Mouse (Mus musculus) 3134 (cell line): ENCODE measurements around the gene Cwc15.
"Not testable (repeated sequence)": the region's sequence is repeated elsewhere in the genome, so short reads cannot be mapped to it uniquely, and the experiment has no call there.

ENCODE experiments used
- DNase-seq: peaks from one replicate; pipeline ENCODE4 v3.0.0-alpha.2; 2011; ENCODE audit warnings: low spot score; ENCODE audit not compliant: insufficient read length; ENCODE audit errors: extremely low read depth

Cwc15 gene

DNA sequence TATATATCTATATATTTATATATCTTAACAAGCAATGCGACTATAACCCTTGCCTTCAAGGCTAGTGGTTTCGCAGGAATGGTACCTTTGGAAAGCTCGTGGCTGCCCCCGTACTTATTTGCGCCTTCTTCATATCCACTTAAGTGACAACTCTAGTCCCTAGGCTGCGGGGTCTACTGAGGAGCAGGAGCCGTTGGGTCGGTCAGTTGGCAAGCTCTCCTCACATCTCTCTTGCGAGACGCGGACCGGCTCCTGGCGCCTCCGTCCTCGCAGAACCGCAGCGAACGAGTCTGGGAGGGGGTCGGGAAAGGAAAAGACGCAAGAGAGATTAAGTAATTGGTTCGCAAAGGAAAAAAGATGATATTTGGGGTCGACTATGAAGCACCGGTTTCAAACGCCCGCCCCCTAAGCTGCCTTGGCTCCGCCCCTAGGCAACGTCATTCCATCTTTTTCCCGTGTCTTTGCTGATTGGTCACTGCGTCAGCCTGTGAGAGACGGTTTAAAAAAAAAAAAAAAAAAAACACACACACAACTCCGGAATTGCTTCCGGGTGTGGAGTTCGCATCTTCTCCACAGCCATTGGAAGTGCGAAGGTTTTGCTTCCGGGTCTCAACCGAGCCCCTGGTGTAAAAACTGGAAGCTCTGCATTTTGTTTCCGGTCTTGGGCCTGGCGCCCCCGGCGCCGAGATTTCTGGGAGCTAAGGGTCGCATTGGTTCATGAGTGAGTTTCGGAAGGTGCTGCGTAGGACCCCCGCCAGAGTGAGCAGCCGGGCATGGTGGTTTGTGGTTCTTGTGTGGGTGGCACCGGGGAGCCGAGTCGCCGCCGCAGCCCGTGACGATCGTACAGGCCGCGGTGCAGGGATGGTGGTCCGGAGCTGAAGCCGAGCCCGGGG is at the start of gene Cwc15, which contains the start of gene Kdm4d:
Gene Cwc15, plus strand, starts transcription at position 595 of the 893 bp plus-strand sequence.
Gene Kdm4d, minus strand, starts transcription at position 460 of the 893 bp plus-strand sequence.
- peak; percentile 85 for DNase-seq

DNA sequence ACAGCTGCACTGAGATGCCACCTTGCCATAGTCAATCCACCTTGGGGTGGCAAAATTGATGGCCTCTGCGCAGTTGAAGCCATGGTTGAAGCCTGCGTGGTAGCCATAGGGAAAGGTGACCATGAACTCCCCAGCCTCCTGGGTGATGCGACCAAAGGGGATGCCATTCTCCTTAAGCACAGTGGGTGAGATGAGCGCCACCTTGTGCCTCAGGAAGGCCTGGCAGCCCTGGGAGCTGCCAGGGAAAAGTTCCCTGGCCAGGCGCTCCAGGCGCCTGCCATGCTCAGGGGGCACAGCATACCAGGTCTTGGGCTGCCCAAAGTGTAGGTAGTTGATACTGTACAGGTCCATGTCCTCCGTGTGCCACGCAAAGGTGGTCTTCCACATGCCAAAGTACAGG is 49.3 kb upstream of the Cwc15 start:
- DNase-seq: not testable (repeated sequence)

DNA sequence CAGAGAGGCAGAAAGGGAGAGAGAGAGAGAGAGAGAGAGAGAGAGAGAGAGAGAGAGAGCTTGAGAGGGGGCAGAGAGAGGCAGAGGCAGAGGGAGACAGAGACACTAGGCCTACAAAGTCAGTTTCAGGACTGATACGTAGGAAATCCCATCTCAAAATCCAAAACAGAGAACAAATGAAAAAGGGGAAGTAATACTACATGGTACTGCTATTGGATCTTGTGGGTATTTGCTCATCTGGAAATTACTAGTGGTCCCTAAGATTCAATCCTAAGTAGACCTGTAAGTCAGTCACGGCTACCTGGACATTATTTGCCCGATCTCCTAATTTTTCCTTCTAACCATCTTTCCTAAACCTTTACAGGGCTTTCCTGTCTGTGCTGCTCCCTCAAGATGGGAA is 44.1 kb upstream of the Cwc15 start:
- no peak for DNase-seq

DNA sequence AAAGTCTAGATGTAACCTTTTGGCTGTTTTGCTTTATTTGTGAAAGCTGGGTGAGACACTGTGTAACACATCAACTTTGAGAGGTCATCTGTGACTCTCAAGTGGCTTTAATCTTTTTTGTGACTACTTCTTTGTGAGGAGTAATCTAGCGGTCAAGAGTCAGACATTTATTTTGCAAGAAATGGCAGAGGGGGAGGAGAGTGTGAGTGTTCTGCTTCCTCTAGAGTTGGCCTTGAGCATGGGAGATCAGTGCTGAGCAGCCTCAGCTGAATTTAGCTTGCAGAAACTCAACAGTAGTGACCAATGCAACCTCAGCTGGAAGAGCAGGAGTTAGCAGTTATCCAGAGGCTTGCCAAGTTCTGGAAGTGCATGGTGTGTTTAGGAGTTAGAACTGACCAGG is 37.9 kb upstream of the Cwc15 start:
- not testable (repeated sequence) for DNase-seq

DNA sequence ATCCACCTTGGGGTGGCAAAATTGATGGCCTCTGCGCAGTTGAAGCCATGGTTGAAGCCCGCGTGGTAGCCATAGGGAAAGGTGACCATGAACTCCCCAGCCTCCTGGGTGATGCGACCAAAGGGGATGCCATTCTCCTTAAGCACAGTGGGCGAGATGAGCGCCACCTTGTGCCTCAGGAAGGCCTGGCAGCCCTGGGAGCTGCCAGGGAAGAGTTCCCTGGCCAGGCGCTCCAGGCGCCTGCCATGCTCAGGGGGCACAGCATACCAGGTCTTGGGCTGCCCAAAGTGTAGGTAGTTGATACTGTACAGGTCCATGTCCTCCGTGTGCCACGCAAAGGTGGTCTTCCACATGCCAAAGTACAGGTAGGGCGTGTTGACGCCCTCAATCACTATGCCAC is 36.7 kb upstream of the Cwc15 start:
- DNase-seq: not testable (repeated sequence)

DNA sequence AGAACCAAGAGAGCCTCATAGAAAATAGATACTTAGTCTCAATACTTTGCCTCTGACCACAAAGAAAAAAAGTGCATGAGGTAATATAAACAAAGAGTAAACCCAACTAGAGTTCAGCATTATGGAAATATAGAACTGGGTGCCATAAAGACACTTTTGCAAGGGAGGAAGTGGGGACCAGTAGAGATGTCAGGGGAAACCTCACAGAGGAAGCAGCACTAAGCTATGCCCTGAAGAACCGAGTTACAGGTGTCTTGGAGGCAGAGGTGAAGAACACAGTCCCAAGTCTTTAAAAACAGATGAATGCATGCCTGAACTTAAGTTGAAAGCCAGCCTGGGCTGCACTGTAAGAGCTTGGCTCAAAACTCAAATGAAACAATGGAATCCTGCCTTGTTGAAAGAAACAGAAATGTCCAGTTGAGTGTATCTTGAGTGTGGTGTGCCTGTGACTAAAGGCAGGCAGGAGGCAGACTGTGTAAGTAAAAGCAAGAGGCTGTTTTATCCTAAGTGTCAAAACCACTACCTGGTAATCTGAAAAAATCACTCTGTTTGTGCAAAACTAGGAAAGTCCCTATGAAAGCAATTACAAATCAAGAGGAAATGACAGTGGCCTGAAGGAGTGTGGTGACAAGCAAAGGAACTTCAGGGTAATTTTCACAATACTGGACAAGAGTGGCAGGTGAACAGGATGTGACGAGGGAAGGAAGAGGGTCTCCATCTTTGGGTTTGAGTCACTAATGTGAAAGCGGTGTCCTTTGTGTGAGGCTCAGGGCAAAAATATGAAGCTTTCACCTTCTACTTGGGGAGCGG is 1.3 kb upstream of the Cwc15 start:
- DNase-seq: no peak

DNA sequence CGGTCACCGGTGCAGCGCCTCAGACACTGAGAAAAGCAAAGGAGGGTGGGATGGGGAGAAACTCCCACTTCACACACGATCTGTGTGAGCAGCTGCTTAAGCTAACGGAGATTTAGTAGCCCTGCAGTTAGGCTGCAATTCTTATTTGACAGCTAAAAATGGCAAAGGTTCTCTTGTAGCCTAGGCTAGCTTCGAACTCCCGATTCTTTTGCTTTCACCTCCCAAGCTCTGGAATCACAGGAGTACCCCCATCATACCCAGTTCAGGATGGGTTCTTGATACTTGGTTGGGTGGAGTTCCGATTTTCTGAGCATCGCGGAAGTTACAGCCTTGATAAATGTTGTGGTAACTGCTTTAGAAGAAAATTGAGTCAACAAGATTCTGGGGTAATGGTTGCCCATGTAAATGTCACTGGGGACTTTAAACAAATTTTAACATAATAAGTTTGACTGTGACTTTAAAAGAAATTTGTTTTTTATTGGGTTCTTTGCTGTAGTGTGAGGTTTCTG is 553 bp downstream of the Cwc15 start:
- DNase-seq: no peak

DNA sequence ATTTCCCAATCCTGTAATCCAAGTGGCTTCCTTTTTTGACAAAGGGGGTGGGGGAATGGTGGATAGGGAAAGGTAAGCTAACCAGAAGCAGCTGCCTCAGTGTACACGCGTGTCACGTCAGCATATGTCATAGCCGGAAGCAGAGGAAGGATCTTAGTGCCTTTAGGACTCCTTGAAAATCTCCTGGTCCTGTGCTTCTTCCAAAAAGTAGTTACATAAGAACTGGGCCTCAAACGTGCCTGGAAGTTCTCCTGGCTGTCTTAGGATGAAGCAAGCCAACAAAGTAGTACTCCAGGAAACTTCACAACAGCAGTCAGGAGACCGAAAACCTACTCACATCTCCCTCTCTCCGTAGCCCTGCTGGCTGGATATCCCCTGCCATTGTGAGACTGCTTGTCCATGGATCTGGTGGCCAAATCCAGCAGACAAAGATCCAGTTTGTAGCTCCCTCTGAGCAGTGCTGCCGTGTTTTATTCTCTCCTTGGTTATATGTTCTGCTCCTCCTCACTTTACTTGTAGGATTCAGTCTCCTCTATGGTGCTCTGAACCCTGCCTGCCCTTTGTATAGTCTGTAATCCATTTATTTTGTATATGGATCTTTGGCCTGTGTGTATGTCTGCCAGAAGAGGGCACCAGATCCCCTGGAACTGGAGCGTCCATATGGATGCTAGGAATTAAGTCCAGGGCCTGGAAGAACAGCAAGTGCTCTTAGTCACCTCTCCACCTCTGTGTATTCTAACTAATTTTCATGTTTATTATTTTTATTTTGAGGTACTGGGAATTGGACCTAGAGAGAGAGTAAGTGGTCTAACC is 12.4 kb downstream of the Cwc15 start:
- DNase-seq: no peak

DNA sequence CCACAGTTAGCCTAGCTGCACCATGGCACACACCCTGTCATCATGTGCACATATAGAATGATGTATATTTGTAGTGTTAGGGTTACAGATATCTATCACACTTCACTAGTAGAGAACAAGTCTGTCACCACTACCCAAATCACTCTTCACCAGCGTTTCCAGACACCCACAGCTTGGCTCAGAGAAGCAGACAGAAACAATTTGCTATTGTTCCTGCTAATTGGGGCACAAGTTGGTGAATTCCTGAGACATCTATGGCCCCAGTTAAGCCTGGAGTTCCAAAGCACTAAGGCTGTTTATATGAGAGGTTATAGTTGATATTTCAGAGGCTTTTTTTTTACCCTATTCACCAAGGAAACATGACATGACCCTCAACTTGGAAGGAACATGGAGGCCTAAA is 16.9 kb downstream of the Cwc15 start:
- no peak for DNase-seq

DNA sequence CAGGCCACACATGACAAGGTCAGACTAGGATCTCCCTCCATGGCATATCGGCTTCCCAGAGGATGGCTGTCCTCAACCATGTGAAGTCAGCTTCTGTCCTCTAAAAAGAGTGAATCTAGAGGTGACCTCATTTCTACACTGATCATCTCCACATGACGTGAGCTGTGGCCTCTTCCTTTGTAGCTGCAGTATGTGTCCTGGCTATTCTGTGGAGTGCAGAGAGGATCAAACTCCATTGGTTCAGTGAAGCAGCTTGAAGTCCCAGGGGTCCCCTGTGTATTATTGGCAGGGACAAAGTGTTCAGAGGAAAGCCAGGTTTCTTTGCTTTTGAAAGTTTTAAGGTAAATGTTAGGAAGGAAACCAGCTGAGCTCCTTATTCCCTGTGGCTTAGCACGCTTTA is 17.7 kb downstream of the Cwc15 start:
- DNase-seq: no peak

DNA sequence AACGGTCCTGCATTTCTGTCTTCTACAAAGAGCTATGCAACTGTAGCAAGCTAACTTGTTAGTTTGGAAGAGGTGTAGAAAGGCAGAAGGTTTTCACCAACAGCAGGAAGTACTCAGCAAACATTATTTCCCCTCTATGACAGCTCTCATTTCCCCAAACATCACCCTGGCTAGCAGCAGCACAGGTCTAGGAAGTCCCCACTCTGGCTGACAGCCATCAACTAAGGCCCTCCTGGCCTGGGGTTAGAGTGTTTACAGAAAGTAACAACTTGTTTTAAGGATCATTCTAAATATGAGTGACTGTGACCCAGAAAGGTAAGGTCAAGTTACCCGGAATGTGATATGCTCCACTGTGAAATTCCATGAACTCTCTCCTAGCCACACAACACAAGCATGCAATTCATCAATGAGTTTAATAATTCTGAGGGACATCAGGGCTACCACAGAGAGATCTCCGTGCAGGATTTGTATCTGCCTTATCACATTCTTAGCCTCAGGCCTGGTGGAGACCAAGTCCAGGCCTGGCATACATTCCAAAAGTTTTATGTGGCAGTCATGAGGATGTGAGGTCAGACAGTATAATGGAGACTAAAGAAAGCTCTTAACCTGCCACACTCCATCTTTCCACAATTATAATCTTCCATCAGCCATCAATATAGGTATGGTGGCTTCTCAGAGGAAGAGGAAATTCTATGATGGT is 20.7 kb downstream of the Cwc15 start:
- no peak for DNase-seq

DNA sequence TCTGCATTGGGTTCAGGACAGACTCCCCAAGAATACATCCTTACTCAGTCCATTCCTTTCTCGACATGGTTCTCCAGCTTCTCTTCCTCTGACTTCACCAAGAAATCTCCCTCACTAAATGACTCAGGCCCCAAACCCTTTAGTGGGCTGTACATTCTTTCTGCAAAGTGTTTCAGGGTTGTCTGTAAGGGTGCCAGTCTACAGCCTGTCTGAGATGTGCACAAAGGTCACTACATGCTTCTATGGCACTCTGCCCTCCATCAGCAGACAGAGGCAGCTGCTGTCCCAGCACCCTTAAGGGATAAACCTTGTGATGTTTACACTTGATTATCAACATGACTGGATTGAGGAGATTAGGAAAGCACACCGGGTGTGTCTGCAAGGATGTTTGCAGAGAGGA is 21.3 kb downstream of the Cwc15 start:
- no peak for DNase-seq

DNA sequence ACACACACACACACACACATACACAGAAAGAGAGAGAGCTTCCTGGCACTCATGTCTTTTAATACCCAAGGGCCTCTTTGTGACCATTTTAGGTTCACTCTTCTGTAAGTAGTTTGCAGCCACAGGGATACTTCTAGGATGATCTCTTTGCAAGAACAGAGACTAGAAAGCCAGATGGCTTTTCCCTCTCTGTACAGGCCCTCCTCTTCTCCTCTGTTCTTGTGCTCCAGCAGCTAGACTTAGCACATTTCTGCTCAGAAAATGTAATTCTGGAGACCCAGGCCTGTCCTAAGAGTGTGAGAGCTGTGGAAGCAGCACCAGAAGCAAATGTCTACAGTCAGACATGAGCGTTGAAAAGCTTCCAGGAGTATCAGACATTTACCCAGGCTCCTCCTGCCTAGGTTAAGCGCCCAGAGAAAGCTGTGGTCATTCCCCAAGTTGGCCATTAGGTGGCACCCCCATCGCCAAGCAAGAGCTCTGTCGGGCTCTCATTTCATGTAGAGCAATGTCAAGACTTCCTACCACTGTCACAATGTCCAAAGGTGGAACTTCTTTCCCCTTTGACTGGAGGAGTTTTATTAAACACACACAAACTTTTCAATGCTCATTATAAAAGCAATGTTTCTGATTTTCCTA is 23.1 kb downstream of the Cwc15 start:
- DNase-seq: no peak

DNA sequence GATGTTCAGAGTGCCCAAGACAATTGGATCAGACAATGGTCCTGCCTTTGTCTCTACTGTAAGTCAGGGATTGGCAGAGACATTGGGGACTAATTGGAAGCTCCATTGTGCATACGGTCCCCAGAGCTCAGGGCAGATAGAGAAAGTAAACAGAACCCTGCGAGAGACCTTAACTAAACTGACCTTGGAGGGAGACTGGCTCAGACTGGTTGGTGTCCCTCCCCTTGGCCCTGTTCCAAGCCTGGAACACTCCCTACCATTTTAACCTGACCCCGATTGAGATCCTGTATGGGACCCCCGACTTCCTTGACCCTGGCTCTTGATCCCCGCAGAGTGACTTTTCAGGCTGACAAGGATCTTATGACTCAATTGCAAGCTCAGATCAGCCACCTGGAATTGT is 29.6 kb downstream of the Cwc15 start:
- no peak for DNase-seq

DNA sequence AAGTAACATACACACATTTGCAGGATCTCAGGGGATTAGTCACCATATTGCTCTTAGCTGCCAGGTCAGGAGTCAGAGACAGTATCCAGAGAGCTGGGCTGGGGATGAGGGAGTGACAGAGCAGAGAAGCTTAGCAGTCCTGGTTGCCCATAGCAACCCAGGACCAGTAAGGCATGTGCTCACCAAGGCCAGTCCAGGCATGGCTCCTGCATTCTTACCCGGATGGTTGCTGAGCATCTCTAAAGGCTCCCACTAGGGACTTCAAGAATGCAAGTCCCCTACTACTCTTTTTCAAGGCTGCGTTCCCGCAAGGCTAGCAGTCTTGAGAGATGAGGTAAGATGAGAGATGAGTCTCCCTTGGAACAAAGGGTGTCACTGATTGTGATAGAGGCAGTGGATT is 31.9 kb downstream of the Cwc15 start:
- no peak for DNase-seq

DNA sequence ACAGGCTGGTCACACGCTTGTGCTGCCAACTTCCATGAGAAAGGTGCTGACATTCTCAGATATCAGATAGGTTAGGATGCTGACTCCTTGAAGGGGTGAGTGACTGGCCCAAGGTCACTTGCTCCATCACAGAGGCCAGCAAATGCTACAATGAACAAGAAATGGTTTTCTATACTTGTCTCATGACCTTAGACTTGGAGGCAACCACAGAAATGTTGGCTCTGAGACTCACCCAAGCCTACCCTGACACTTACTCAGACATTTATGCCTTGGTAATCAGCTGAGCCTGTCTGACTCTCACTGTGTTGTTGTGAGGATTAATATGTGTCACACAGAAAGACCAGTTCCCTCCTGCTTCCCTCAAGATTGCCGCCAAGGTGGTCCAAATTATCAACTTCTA is 33.2 kb downstream of the Cwc15 start:
- DNase-seq: no peak

DNA sequence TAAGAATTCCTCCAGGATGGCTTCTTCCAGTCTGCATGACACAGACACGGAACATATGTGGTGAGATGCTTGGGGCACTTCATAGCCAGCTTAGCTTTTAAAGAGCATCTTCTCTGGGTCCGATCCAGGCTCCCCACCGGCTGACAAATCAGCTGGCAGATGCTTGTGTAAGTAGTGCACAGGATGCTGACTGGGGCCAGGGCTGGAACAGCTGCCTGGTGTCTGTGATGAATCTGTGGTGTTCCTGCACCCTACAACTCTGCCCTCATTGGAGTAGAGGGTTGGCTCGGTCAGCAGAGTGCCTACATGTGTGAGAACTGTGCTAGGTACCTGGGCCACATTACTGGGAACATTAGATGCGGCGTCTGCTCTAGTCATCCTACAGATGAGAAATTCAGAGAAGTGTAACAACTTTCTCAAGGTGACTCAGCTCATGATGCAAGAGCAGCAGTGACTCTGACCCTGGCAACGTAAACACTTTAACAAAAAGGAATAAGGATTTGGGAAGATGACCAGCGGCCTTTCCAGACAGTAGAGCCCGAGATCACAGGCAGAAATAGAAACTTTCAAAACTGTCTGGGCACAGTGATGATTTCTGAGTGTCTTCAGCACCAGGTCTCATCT is 34.5 kb downstream of the Cwc15 start:
- DNase-seq: peak; percentile 41

DNA sequence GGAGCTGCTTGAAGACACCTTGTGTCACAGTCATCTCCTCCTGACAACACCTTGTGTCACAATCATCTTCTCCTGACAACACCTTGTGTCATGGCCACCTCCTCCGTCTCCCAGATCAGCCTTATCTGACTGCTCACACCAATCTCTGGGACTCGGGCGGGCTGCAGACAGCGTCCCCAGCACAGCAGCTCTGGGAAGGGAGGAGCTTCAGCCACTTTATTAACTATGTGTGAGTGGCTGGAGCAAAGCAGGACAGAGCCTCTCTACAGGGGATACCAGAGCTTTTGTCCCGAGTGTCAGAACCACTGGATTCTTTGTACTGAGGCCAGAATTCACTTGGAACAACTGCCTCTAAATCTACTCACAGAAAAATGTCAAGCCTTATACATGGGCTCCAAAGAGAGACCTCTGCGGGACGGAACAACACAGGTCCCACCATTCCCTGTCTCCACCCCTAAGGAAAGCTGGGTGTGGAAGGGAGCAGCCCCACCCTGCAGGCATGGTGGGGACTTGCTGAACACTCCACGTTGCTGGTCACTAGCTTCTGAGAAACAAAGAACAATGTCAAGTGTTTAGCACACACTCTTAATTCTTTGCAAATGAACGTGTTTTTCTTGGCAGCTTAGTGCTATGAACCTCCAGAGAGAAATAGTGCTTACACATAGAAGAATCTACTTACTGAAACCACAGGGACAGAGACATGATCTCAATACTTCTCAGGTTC is 43.8 kb downstream of the Cwc15 start:
- DNase-seq: no peak
